Mouse (Mus musculus): ENCODE data around the gene Rnls. TPM values are rescaled to one million over a fixed set of nuclear protein-coding genes. Genes with fewer than 3 reads are reported as not detected.
A peak's percentile ranks its signal among the peaks of the same experiment; 100 is the strongest.

The Rnls gene
- polyA plus RNA-seq, 1 experiment, result not detected

GRCm38 (mm10) chr19:33271571-33271970 lies 120.5 kb downstream of the Rnls start:
- TF ChIP-seq CTCF (IDR thresholded peaks at IDR 0.05; ENCODE audit: control insufficient read depth, insufficient read depth, low read length), result no peak
- no peak for TF ChIP-seq POLR2A (IDR thresholded peaks at IDR 0.05; ENCODE audit: borderline replicate concordance, control insufficient read depth, low read depth, low read length)
- 73% methylated on average over 2 of the region's 2 CpGs for WGBS
- H3K4me1 ChIP-seq (ENCODE audit: control insufficient read depth, insufficient read depth, low read length), result no peaks in the 10 kb centered on the region

DNA sequence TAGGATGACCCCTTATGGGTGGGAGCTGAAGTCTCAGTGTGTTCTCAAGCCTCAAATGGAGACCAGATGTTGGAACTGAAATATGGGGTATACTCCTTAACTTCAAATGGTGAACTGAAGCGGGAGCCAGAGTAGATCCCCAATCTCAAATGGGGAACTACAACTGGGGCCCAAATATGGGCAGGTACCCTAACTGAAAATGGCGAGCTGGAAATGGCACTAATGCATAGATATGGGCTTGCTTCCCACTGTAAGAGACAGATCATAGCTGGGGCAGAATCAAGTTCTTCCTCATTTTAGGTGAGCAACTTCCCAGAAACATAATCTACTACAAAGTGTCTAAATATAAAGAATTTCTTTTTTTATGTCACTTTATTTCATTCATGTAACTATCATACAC lies 121.9 kb downstream of the Rnls start:
- Histone ChIP-seq H3K27ac (ENCODE audit: control insufficient read depth, insufficient read depth, low read depth, low read length, poor library complexity) (no peak overlapping the region), H3K4me1 (ENCODE audit: control insufficient read depth, insufficient read depth, low read length) (no peaks in the 10 kb centered on the region), H3K4me3 (replicated peaks; ENCODE audit: control insufficient read depth, low read depth, low read length) (no peak overlapping the region)
- no peak for TF ChIP-seq POLR2A (IDR thresholded peaks at IDR 0.05; ENCODE audit: borderline replicate concordance, control insufficient read depth, low read depth, low read length)
- no peak for TF ChIP-seq CTCF (IDR thresholded peaks at IDR 0.05; ENCODE audit: control insufficient read depth, insufficient read depth, low read length)
- 51% methylated on average over 2 of the region's 2 CpGs for WGBS

More at GRCm38 (mm10) chr19:33271571-33271970, 120.5 kb downstream of the Rnls start:
- Histone ChIP-seq H3K27ac (ENCODE audit: control insufficient read depth, insufficient read depth, low read depth, low read length, poor library complexity) (no peak overlapping the region), H3K4me3 (replicated peaks; ENCODE audit: control insufficient read depth, low read depth, low read length) (no peak overlapping the region)

DNA sequence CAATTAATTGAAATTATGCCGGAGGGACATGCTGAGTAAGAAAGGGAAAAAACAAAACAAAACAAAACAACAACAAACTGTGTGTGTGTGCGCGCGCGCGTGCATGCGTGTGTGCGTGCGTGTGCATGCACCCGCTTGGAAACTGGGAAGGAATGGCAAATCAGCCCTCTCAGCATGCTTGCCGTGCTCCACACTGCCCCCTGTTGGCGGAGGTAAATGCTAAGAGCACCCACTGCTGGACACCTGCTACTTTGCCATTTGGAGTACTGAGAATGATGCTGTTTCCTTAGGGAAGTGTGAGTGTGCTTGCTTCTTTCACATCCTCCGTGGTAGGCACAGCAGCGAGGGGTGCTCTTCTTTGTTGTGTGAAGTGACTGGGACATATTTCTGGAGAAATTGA lies 124.1 kb downstream of the Rnls start:
- Histone ChIP-seq H3K4me1 (ENCODE audit: control insufficient read depth, insufficient read depth, low read length) (no peaks in the 10 kb centered on the region), H3K4me3 (replicated peaks; ENCODE audit: control insufficient read depth, low read depth, low read length) (no peak overlapping the region), H3K27ac (ENCODE audit: control insufficient read depth, insufficient read depth, low read depth, low read length, poor library complexity) (no peak overlapping the region)
- peak; percentile 78 for TF ChIP-seq CTCF (IDR thresholded peaks at IDR 0.05; ENCODE audit: control insufficient read depth, insufficient read depth, low read length)
- TF ChIP-seq POLR2A (IDR thresholded peaks at IDR 0.05; ENCODE audit: borderline replicate concordance, control insufficient read depth, low read depth, low read length), result 0 out of 2 replicates have a peak, but pooled peaks have one; percentile 13
- WGBS, result 80% methylated on average over 14 of the region's 14 CpGs

DNA sequence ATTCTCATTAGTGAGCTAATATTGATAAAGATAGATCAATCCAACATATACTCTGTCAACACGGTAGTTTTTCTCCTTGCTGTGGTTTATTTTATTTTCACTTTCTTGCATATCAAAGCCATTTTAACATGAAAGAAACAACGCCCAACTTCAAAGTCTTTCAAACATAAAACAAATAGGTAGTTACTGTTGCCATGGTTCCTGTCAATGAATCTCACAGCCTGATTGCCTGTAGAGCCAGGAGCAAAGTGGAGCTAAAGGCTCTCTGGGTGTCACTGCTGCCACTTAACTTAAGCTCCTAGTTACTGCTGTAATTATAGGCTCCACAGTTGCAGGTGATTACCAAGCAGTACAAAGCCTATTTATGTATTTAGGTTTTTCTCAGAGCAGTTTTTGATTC lies 126.8 kb downstream of the Rnls start:
- TF ChIP-seq POLR2A (IDR thresholded peaks at IDR 0.05; ENCODE audit: borderline replicate concordance, control insufficient read depth, low read depth, low read length) (no peak), CTCF (IDR thresholded peaks at IDR 0.05; ENCODE audit: control insufficient read depth, insufficient read depth, low read length) (no peak)
- Histone ChIP-seq H3K4me3 (replicated peaks; ENCODE audit: control insufficient read depth, low read depth, low read length) (no peak overlapping the region), H3K4me1 (ENCODE audit: control insufficient read depth, insufficient read depth, low read length) (no peaks in the 10 kb centered on the region), H3K27ac (ENCODE audit: control insufficient read depth, insufficient read depth, low read depth, low read length, poor library complexity) (no peak overlapping the region)
- 79% methylated on average over 2 of the region's 2 CpGs for WGBS

DNA sequence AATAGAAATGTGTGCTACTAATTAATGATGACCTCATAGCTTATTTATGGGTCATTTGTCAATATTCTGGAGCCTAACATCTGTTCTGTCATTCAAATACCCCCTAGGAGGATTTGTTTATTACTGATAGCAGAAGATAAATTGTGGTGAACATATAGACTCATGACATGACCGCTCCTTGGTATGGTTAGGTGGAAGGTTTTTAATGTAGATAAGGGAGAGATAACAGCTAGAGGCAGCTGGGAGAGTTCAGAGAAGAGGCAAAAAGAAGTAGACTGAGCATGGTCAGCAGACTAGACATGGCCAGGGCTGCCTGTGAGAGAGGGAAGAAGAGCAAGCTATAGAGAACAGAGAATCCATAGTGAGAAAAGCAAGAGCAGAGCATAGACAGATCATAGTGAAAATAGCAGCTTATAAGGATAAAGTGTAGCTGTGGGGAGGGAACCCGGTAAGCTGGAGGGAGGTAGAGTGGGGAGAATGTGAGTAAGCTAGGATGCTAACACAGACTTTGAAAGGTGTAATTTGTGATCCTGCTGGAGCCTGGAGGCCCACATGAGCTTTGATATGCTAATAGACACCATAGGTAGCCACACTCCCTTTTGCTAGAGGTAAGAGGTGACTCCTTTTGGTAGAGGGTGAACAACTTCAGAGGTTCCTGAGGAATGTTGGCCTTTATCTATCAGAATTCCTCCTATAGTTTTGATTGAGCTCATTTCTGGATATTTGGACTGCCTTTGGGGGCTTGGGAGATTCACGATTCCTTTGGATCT lies 127.7 kb downstream of the Rnls start:
- 75% methylated on average over 3 of the region's 3 CpGs for WGBS

DNA sequence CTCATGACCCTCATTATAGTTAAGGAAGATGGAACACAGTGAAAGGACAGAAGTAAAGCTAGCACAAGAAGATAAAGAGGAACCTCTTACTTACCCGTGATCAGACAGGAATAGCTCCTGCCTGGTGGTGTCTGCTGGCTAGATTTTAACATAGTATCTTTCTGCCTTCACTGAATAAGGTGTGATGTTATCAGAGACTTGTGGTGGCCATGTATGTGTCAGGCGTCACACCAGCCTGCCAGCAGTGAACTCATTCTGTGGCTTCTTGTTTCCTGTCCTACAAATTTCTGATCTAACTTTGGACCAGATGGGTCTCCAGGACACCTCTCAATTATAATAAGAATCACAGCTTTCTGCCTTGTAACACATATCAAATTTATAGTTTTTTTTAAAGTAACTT lies 129.7 kb downstream of the Rnls start:
- Histone ChIP-seq H3K4me1 (ENCODE audit: control insufficient read depth, insufficient read depth, low read length) (no peaks in the 10 kb centered on the region), H3K4me3 (replicated peaks; ENCODE audit: control insufficient read depth, low read depth, low read length) (no peak overlapping the region), H3K27ac (ENCODE audit: control insufficient read depth, insufficient read depth, low read depth, low read length, poor library complexity) (no peak overlapping the region)
- TF ChIP-seq POLR2A (IDR thresholded peaks at IDR 0.05; ENCODE audit: borderline replicate concordance, control insufficient read depth, low read depth, low read length) (no peak), CTCF (IDR thresholded peaks at IDR 0.05; ENCODE audit: control insufficient read depth, insufficient read depth, low read length) (no peak)
- 7% methylated on average over 2 of the region's 2 CpGs for WGBS

More for the DNA sequence above, 127.7 kb downstream of the Rnls start:
- no peaks in the 10 kb centered on the region for H3K4me1 ChIP-seq (ENCODE audit: control insufficient read depth, insufficient read depth, low read length)
- H3K4me3 ChIP-seq (replicated peaks; ENCODE audit: control insufficient read depth, low read depth, low read length), result no peak overlapping the region
- no peak for TF ChIP-seq POLR2A (IDR thresholded peaks at IDR 0.05; ENCODE audit: borderline replicate concordance, control insufficient read depth, low read depth, low read length)
- TF ChIP-seq CTCF (IDR thresholded peaks at IDR 0.05; ENCODE audit: control insufficient read depth, insufficient read depth, low read length), result no peak
- no peak overlapping the region for H3K27ac ChIP-seq (ENCODE audit: control insufficient read depth, insufficient read depth, low read depth, low read length, poor library complexity)

DNA sequence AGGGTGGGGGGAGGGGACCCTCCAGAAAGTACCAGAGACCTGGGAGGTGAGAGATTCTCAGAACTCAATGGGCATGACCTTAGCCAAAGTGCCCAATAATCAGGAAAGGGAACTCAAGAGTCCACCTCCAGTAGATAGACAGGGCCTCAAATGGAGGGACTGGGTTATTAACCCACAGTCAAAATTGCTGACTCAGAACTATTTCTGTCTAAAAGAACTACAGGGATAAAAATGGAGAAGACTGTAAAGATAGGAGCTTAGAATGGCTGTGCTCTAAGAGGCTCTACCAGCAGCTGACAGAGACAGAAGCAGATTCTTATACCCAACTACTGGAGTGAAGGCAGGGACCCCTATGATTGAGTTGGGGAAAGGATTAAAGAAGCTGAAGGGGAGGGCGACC lies 132.9 kb downstream of the Rnls start:
- H3K27ac ChIP-seq (ENCODE audit: control insufficient read depth, insufficient read depth, low read depth, low read length, poor library complexity), result no peak overlapping the region
- H3K4me3 ChIP-seq (replicated peaks; ENCODE audit: control insufficient read depth, low read depth, low read length), result no peak overlapping the region
- TF ChIP-seq POLR2A (IDR thresholded peaks at IDR 0.05; ENCODE audit: borderline replicate concordance, control insufficient read depth, low read depth, low read length), result no peak
- TF ChIP-seq CTCF (IDR thresholded peaks at IDR 0.05; ENCODE audit: control insufficient read depth, insufficient read depth, low read length), result no peak
- 81% methylated on average over 1 of the region's 1 CpGs for WGBS
- no peaks in the 10 kb centered on the region for H3K4me1 ChIP-seq (ENCODE audit: control insufficient read depth, insufficient read depth, low read length)

GRCm38 (mm10) chr19:33253893-33254292 lies 138.2 kb downstream of the Rnls start:
- Histone ChIP-seq H3K27ac (ENCODE audit: control insufficient read depth, insufficient read depth, low read depth, low read length, poor library complexity) (no peak overlapping the region), H3K4me3 (replicated peaks; ENCODE audit: control insufficient read depth, low read depth, low read length) (no peak overlapping the region), H3K4me1 (ENCODE audit: control insufficient read depth, insufficient read depth, low read length) (no peaks in the 10 kb centered on the region)
- TF ChIP-seq POLR2A (IDR thresholded peaks at IDR 0.05; ENCODE audit: borderline replicate concordance, control insufficient read depth, low read depth, low read length) (no peak), CTCF (IDR thresholded peaks at IDR 0.05; ENCODE audit: control insufficient read depth, insufficient read depth, low read length) (no peak)
- WGBS, result 61% methylated on average over 5 of the region's 5 CpGs

Data from bone marrow, adult 2 months (tissue).